Mouse (Mus musculus): ENCODE data around the gene Capn5. TPM values are rescaled to one million over a fixed set of nuclear protein-coding genes. Genes with fewer than 3 reads are reported as not detected.

Gene Capn5
- total and polyA plus RNA-seq, 3 experiments = 0.26 to 0.55 (median 0.27) TPM

DNA sequence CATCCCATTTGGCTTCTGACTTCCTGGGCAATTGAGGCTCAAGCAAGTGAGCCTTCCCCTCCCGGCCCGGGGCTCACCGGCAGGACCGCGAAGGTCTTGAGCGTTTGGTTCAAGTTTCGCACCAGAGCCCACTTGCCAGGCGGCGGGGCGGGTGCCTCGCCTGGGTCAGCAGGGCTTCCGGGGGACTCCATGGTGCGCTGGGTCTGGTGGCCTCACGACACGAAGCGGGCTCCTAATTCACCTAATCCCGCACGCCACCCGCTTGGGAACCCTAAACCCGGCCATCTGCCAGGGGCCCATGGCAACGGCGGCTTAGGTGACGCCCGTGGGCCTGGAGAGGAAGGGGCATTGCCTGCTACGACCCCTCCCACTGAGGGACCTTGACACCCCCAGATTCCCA, 66.8 kb downstream of the Capn5 start:
- Histone ChIP-seq H3K4me2 (ENCODE audit: insufficient read depth, low read depth, poor library complexity, severe bottlenecking) (no peak overlapping the region), H3K27me3 (replicated peaks) (peaks cover 4% of the 10 kb centered on the region), H3K36me3 (replicated peaks in 1 of 2; ENCODE audit: control insufficient read depth in 1 of 2, insufficient read depth in 1 of 2, low read length in 1 of 2) (no peaks in the 10 kb centered on the region), H3K27ac (ENCODE audit: insufficient read depth, low read depth) (no peak overlapping the region), H3K9ac (ENCODE audit: insufficient read depth, low read depth) (no peak overlapping the region), H3K79me2 (replicated peaks; ENCODE audit: control insufficient read depth, extremely low read depth, insufficient read depth, poor library complexity, severe bottlenecking) (no peaks in the 10 kb centered on the region), H3K4me3 (replicated peaks in 1 of 3; ENCODE audit: low read depth in 2 of 3, low read length in 2 of 3, poor library complexity in 1 of 3) (no peak overlapping the region), H3K4me1 (ENCODE audit: control insufficient read depth in 1 of 2, insufficient read depth in 2 of 2) (peaks cover 9 to 10% of the 10 kb centered on the region in 2 experiments; a peak in 3 of 4 replicates), H3K9me3 (replicated peaks; ENCODE audit: low read length) (no peaks in the 10 kb centered on the region)
- DNase-seq (ENCODE audit: extremely low read depth) = no peak
- dilution Hi-C loops (cut with MboI; ENCODE audit: extremely low pct_ligation_motif_present, extremely low pct_unique_long_range_greater_than_20kb, low sequenced_read_pairs) (no loop called here), in situ Hi-C loops (cut with MboI; ENCODE audit: low pct_ligation_motif_present, low pct_unique_long_range_greater_than_20kb, low sequenced_read_pairs) (loop anchor here (10.0 kb wide), 2 partner anchors 56 to 356 kb away; no protein-coding TSS in a partner anchor)
- no peak for TF ChIP-seq TCF12 (IDR thresholded peaks at IDR 0.05; ENCODE audit: low read depth, low read length)
- TF ChIP-seq EP300 (IDR thresholded peaks at IDR 0.05; ENCODE audit: low read length) = no peak
- no peak for TF ChIP-seq KAT2A (IDR thresholded peaks at IDR 0.05; ENCODE audit: insufficient replicate concordance, low read length)
- TF ChIP-seq MYC (IDR thresholded peaks at IDR 0.05; ENCODE audit: low read depth, low read length) = no peak
- no peak for TF ChIP-seq USF1 (IDR thresholded peaks at IDR 0.05; ENCODE audit: low read depth, low read length)
- no peak for TF ChIP-seq ETS1 (conservative IDR thresholded peaks at IDR 0.05; ENCODE audit: low read depth, low read length)
- TF ChIP-seq IRF4 (IDR thresholded peaks at IDR 0.05; ENCODE audit: low read depth, low read length) = no peak
- TF ChIP-seq RCOR1 (conservative IDR thresholded peaks at IDR 0.05; ENCODE audit: low read depth, low read length) = no peak
- TF ChIP-seq MEF2A (IDR thresholded peaks at IDR 0.05; ENCODE audit: borderline replicate concordance, low read depth, low read length) = no peak
- no peak for TF ChIP-seq ZMIZ1 (IDR thresholded peaks at IDR 0.05; ENCODE audit: low read depth, low read length)
- no peak for TF ChIP-seq NRF1 (IDR thresholded peaks at IDR 0.05; ENCODE audit: low read depth, low read length)
- no peak for TF ChIP-seq CTCF (conservative IDR thresholded peaks at IDR 0.05 in 1 of 2, IDR thresholded peaks at IDR 0.05 in 1 of 2; ENCODE audit: low read depth in 2 of 2, low read length in 2 of 2)
- no peak for TF ChIP-seq JUN (IDR thresholded peaks at IDR 0.05; ENCODE audit: insufficient read depth, low read depth, low read length)

DNA sequence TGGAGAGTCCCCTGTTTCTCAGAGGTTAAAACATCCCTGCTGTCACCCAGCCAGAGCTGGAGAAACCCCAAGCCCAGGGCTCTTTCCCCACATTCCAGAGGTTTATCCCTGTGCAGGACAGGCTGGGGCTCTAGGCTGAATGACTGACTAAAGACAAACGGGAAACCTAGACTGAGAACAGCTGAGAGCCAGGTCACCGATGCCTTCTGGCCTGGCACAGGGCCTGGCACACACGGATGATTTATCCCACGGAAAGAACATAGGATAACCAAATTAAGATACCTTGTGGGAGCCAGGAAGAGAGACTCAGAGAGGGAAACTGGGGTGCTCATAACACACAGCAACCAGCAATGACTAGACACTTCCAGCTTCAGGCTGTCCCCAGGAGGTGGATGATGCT, 68.3 kb downstream of the Capn5 start:
- no peak for DNase-seq (ENCODE audit: extremely low read depth)
- peaks cover 9 to 10% of the 10 kb centered on the region in 2 experiments; a peak in 3 of 4 replicates for H3K4me1 ChIP-seq (ENCODE audit: control insufficient read depth in 1 of 2, insufficient read depth in 2 of 2)
- H3K27me3 ChIP-seq (replicated peaks) = peaks cover 4% of the 10 kb centered on the region
- in situ Hi-C loops (cut with MboI; ENCODE audit: low pct_ligation_motif_present, low pct_unique_long_range_greater_than_20kb, low sequenced_read_pairs) = loop anchor here (10.0 kb wide), 2 partner anchors 55 to 355 kb away; no protein-coding TSS in a partner anchor
- H3K9ac ChIP-seq (ENCODE audit: insufficient read depth, low read depth) = no peak overlapping the region
- H3K79me2 ChIP-seq (replicated peaks; ENCODE audit: control insufficient read depth, extremely low read depth, insufficient read depth, poor library complexity, severe bottlenecking) = no peaks in the 10 kb centered on the region
- no peak overlapping the region for H3K4me2 ChIP-seq (ENCODE audit: insufficient read depth, low read depth, poor library complexity, severe bottlenecking)
- TF ChIP-seq NELFE (IDR thresholded peaks at IDR 0.05; ENCODE audit: low read depth, low read length) (no peak), MAFK (IDR thresholded peaks at IDR 0.05; ENCODE audit: insufficient replicate concordance, low read length) (no peak), ZC3H11A (IDR thresholded peaks at IDR 0.05; ENCODE audit: low read depth, low read length) (no peak), ELF1 (IDR thresholded peaks at IDR 0.05; ENCODE audit: low read depth, low read length) (no peak), GABPA (IDR thresholded peaks at IDR 0.05; ENCODE audit: insufficient replicate concordance, low read depth, low read length) (no peak), CHD2 (IDR thresholded peaks at IDR 0.05; ENCODE audit: low read length) (no peak), KAT2A (IDR thresholded peaks at IDR 0.05; ENCODE audit: insufficient replicate concordance, low read length) (no peak), MYC (IDR thresholded peaks at IDR 0.05; ENCODE audit: low read depth, low read length) (no peak), ZMIZ1 (IDR thresholded peaks at IDR 0.05; ENCODE audit: low read depth, low read length) (no peak)
- no peak overlapping the region for H3K27ac ChIP-seq (ENCODE audit: insufficient read depth, low read depth)
- dilution Hi-C loops (cut with MboI; ENCODE audit: extremely low pct_ligation_motif_present, extremely low pct_unique_long_range_greater_than_20kb, low sequenced_read_pairs) = no loop called here
- H3K4me3 ChIP-seq (replicated peaks in 1 of 3; ENCODE audit: low read depth in 2 of 3, low read length in 2 of 3, poor library complexity in 1 of 3) = no peak overlapping the region
- no peaks in the 10 kb centered on the region for H3K9me3 ChIP-seq (replicated peaks; ENCODE audit: low read length)
- no peaks in the 10 kb centered on the region for H3K36me3 ChIP-seq (replicated peaks in 1 of 2; ENCODE audit: control insufficient read depth in 1 of 2, insufficient read depth in 1 of 2, low read length in 1 of 2)

Data from CH12.LX (cell line).